Mouse (Mus musculus): ENCODE results near the gene Chrd.

Chrd gene

DNA sequence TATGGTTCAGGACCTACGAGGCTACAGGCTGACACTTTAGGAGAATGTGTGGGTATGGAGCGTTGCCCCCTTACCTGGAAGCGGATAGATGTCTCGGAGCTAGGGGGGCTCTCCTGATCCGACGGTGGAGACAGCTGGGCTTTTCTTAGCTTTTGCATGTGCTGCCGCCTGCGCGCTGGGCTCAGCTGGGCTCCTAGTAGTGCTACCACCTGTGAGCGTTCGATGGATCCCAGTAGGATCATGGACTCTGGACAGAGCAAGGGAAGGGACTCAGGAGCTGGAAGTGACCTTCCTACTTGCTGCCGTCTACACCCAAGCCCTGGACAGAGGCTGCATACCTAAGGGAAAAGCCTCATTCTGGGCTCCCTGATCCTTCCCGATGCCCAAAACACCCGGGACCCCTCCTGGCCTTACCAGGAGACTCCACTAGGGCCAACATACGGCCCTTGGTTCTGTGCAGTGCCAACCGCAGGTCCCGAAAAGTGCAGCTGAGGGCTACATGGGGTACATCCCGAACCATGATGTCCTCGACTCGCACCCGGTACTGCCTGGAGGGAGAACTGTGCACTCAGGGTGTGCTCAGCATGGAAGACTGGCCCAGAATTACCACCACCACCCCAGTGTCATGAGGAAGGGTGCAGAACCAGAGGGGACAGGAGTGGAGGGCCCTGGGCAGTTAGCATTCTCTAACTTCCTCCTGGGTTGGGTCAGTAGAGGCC is 24.5 kb upstream of the Chrd start:
- in situ Hi-C loops (cut with MboI; ENCODE audit: low pct_unique_long_range_greater_than_20kb in 1 of 2, low sequenced_read_pairs in 2 of 2, unreplicated experiment in 1 of 2), result no loop called here

DNA sequence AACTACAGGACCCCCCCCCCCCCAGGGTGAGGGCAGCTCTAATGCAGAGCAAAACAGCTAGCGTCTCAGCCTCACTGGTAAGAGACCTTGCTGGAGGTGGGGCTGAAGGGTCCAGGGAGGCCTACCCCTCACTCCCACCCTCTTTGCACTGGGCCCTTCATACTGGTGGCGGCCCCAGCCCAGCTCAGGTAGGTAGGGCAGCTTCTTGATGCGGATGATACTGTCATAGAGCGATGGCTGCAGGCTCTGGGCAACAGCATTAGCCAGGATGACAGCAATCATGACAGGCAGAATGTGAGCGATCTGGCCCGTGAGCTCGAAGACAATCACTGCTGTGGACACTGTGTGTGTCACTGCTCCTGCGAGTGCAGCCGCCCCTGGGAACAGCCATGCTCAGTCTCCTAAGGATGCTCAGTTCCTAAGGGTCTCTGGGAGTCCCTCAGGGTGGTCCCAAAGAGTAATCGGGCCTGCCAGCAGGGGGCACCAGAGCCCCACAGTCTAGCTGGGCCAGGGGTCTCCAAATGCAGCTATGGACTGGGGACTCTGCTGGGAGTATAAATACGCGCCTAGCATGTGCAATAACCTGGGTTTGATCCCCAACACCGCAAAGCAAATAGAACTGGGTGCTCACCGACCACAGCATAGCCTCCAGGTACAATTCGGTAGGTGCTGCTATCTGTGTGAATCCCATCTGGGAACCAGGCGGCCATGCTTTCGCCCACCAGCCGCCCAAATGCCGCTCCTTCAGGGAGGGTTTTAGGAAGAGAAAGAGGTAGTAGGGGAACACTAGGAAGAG is 23.8 kb upstream of the Chrd start:
- in situ Hi-C loops (cut with MboI; ENCODE audit: low pct_unique_long_range_greater_than_20kb in 1 of 2, low sequenced_read_pairs in 2 of 2, unreplicated experiment in 1 of 2), result no loop called here

DNA sequence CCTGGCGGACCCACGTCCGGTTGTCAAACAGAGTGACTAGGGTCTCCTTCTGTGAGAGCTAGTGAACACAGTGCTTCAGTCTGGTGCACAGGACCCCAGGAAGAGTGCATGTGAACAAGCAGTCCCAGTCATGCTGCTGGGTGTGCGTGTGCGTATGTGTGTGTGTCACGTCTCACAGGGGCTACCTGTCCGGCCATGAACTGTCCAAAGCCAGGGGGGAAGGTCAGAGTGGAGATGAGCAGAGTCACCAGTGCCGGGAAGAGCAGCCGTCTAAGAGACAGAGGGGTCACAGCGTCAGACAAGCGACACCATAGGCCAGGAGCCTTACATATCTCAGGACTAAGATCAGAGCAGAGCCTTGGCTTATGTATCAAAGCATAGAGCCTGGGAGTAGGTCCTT is 22.6 kb upstream of the Chrd start:
- in situ Hi-C loops (cut with MboI; ENCODE audit: low pct_unique_long_range_greater_than_20kb in 1 of 2, low sequenced_read_pairs in 2 of 2, unreplicated experiment in 1 of 2), result no loop called here

DNA sequence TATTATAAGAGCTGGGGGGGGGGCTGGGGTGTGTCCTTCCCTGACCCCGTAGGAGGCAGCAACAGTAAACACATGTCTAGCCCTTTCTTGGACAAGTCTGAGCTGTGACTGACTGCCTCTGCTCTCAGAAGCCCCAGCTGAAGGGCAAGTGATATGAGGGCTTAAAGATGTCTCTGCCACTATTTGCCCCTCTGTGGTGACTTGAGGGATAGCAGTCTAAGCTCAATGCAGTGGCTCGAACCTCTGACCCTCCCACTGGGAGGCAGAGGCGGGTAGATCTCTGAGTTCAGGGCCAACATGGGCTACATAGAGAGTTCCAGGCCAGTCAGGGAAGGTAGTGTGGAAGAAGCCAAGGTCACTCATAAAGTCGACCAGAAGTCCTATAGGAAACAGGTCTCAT is 22.1 kb upstream of the Chrd start:
- in situ Hi-C loops (cut with MboI; ENCODE audit: low pct_unique_long_range_greater_than_20kb in 1 of 2, low sequenced_read_pairs in 2 of 2, unreplicated experiment in 1 of 2), result no loop called here

DNA sequence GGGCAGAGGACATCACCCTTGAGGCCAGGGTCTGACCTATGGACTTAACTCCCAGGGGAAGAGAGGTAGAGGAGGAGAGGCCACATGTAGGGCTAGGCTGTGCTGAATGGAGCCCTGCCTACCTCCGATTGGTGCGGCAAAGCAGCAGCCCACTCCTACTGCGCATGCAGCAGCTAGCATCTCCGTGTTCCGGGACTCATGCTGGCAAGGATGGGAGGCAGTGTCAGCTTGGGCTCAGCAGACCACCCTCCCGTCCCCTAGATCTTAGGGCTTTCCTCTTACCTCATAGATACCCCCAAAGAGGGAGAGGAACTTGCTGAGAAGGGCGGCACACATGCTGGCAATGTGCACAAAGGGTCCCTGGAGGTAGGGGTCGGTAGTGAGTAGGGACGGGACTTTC is 20.7 kb upstream of the Chrd start:
- in situ Hi-C loops (cut with MboI; ENCODE audit: low pct_unique_long_range_greater_than_20kb in 1 of 2, low sequenced_read_pairs in 2 of 2, unreplicated experiment in 1 of 2), result no loop called here

DNA sequence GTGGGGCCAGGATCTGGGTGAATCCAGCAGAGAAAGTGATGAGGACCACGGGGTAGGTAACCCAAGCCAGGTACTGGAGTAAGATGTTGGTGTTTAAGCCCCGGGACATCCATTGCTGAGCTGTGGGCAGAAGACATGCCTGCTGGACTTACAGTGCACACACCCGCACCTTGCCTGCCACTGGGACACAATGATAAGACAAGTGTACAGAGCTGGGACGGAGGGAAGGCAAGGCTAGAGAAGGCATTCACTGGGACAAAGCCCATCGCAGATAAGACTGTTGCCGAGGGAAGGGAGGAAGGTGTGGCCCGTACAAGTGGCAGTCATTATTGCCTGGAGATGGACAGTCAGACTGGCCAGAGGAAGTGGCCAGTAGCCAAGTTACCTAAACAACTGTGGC is 20.0 kb upstream of the Chrd start:
- in situ Hi-C loops (cut with MboI; ENCODE audit: low pct_unique_long_range_greater_than_20kb in 1 of 2, low sequenced_read_pairs in 2 of 2, unreplicated experiment in 1 of 2), result no loop called here

DNA sequence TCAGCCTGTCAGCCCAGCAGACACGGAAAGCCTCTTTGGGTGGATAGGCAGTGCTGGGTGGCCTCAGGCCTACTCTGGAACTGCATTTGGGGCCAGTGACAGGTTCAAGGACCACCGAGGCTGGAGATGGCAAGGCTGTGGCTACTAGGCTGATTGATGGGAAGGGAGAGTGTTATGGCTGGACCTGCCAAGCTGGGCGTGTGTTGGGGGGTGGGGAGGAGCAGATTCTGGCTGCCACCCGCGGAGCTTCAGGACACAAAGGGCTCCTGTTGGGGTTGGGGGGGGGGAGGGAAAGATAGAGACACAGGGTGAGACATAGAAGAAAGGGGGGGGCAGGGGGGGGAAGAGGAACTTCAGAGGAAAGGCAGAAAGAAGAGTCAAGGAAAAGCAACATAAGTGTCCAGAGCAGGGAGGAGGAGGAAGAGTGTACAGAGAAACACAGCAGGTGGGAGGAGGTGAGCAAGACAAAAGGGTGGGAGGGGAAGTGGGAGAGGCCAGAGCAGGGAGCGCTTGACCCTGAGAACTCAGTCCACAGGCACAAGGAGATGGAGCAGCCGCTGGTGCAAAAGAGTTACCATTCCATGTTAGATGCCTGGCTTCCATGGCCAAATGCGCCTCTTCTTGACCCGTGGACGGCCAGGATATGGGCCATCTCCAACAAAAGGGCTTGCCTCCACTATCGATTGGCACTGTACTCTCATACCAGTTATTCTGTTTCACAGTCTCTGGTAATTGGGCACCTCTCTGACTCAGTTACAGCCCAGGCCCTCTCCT is 18.4 kb upstream of the Chrd start:
- in situ Hi-C loops (cut with MboI; ENCODE audit: low pct_unique_long_range_greater_than_20kb in 1 of 2, low sequenced_read_pairs in 2 of 2, unreplicated experiment in 1 of 2), result no loop called here

DNA sequence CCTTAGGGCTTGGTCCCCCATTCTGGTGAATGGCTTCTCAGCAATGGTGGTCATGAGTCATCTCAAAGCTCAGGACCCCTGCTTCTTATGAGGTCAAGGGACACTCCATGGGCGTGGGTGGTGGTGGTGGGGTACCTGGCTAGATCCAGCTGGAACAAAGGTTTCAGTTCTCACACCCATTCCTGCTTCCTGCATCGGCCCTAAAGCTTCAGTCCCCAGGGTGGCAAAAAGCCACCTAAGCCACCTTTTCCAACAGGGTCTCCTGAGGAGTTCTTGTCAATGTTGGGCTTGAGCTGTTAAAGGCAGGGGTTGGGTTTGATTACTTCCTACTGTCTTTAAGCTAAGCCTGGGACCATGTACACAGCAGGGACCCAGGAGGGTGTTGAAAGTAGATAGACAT is 17.8 kb upstream of the Chrd start:
- in situ Hi-C loops (cut with MboI; ENCODE audit: low pct_unique_long_range_greater_than_20kb in 1 of 2, low sequenced_read_pairs in 2 of 2, unreplicated experiment in 1 of 2), result no loop called here

DNA sequence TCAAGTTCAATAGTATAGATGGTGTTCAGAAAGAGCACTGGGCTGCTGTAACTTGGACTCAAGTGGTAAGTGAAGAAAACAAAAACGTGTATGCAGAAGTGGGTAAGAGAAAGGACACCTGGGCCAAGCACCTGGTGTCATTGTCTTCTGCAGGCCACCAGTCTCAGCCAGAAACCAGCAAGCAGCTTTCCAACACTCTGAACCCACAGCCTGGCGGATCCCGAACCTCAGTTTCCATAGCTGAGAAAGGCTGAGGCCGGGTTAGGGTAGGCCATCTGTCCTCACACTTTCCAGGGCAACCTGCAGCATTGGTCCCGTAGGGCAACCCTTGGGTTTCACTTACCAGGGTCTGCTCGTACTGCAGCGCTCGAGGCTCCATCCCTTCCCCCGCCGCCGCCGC is 17.4 kb upstream of the Chrd start:
- in situ Hi-C loops (cut with MboI; ENCODE audit: low pct_unique_long_range_greater_than_20kb in 1 of 2, low sequenced_read_pairs in 2 of 2, unreplicated experiment in 1 of 2), result no loop called here

DNA sequence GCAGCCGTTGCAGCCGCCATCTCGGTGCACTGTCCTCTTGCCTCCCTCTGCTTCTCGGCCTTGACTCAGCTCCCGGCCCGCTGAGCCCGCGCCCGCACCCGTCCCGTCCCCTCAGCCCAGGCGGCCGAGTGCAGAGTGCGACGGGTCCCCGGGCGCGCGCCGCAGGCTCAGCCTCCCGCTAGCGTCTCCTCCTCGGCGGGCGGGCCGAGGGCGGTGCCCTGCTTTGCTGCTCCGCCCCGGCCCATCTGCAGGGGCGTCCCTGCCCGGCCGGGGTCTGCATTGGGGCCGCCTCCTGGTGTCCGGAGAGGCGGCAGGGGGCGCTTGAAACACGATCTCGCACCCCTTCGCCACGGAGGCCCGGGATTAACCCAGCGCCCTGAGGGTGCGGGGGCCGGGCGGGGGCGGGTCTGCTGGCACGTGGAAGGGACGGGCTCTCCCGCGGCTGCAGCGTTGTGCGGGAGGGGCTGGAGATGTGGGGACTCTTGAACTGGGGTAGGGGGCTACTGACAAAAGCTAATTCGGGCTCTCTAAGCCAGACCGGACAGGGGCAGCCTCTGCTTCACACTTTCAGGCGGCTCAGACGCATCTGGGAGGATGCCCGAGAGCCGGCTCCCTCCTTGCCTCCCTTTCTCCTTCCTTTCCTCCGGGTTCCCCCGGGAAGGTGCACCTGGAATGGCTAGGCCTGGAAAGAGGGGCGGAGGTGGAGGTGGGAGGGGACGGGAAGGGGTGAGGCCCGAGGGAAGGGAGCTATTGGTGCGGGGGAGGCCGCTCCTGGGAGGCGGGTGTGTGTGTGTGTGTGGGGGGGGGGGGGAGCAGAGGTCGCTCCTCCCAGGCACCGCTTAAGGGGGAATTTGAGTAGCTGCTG is 16.7 kb upstream of the Chrd start:
- in situ Hi-C loops (cut with MboI; ENCODE audit: low pct_unique_long_range_greater_than_20kb in 1 of 2, low sequenced_read_pairs in 2 of 2, unreplicated experiment in 1 of 2), result no loop called here

DNA sequence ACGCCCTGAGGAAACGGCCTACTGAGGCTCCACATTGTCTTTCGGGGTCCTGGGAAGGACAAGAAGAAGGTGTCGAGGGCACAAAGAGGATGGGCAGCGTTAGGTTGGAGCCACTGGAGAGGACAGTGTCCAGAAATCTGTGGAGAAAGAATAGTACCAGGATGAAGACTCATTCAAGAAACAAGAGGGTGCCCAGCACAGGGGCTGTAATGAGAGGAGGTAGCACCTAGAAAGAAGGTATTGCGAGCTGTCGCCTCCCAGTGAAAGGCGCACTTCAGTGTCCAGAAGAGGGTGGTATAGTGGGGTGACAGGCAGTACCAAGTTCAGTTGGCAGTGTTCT is 16.1 kb upstream of the Chrd start:
- in situ Hi-C loops (cut with MboI; ENCODE audit: low pct_unique_long_range_greater_than_20kb in 1 of 2, low sequenced_read_pairs in 2 of 2, unreplicated experiment in 1 of 2), result no loop called here

DNA sequence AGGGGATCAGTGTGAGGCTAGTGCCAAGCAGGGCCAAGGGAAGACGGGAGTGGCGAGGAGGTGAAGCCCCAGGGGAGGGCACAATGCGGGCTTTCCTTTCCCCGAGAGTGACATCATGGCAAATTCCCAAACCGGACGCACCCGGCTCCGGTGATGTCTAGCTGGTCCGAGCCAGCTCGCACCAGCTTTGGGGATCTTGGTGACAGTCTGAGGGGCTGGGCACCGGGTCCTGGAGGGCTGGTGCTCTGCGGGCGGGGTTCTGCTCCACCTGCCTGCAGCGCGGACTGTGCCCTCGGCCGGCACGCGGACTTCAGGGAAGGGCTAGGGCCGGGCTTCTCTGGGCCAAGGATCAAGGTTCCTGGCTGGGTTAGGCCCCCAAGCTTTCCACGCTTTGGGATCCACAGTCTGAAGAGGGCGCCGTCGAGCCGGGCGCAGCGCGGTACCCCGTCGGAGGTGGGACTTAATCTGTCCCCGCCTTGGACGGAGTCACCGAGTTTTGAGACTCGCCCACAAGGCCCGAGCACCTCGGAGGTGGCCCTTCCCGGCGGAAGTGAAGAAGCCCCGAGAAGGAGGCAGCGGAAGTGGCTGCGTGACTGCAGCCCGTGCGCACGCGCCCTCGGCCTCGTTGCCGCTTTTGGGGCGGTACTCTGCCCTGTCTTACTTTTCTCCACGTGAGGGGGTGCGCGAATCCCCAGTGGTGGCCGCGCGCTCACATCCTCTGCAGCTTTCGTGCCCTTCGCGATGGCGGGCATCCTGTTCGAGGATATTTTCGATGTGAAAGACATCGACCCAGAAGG is 15.5 kb upstream of the Chrd start, which contains the start of the genes Polr2h and Clcn2:
Polr2h (plus strand) TSS at position 485 of the 797 bp plus-strand sequence.
Clcn2 (minus strand) TSS at position 566 of the 797 bp plus-strand sequence.
- in situ Hi-C loops (cut with MboI; ENCODE audit: low pct_unique_long_range_greater_than_20kb in 1 of 2, low sequenced_read_pairs in 2 of 2, unreplicated experiment in 1 of 2), result no loop called here

DNA sequence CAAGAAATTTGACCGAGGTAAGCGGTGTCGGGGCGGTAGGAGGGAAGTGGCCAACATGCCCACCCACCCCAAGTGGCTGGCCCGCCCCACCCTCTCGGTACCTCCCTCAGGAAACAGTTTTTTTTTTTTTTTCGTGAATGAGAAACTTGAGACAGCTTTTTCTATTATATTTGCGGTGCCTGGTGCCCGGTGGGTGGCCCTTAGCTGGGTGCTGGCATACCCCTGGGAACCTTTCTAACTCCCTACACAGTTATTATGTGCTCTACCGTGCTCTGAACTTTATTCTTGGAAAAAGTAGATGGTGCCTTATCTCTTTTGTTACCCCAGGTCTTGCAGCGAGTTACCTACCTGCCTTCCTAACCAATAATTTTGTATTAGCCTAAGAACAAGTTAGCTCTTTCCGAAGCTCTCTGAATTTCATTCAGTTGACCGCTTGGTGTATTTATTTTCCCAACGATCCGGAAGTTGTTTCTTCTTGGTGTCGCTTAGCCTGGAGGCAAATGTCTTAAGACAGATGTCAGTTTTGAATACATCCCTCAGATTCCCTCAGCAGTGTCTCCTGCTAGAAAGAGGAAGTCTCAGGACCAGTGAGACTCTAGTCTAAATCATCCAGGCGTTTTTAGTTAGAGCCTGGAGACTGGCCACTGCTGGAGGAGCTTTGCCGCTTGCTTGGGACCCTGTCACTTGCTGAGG is 14.8 kb upstream of the Chrd start:
- in situ Hi-C loops (cut with MboI; ENCODE audit: low pct_unique_long_range_greater_than_20kb in 1 of 2, low sequenced_read_pairs in 2 of 2, unreplicated experiment in 1 of 2), result no loop called here

DNA sequence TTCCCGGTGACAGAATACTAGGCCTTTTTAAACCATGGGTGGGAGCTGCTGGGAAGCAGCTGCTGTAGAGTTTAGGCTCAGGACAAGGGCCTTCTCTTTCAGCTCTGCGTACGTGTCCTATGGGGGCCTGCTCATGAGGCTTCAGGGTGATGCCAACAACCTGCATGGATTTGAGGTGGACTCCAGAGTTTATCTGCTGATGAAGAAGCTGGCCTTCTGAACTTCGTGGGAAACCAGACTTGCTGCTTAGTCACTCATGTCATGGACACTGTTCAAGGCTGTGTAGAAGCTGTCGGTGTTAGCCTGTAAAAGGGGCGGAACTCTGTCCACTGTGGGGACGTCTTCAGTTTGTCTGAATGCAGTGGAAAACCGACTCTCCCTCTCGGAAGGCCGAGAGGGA is 11.1 kb upstream of the Chrd start:
- in situ Hi-C loops (cut with MboI; ENCODE audit: low pct_unique_long_range_greater_than_20kb in 1 of 2, low sequenced_read_pairs in 2 of 2, unreplicated experiment in 1 of 2), result loop anchor here (5.0 kb wide), 1 partner anchor 40 kb away; no protein-coding TSS in a partner anchor

DNA sequence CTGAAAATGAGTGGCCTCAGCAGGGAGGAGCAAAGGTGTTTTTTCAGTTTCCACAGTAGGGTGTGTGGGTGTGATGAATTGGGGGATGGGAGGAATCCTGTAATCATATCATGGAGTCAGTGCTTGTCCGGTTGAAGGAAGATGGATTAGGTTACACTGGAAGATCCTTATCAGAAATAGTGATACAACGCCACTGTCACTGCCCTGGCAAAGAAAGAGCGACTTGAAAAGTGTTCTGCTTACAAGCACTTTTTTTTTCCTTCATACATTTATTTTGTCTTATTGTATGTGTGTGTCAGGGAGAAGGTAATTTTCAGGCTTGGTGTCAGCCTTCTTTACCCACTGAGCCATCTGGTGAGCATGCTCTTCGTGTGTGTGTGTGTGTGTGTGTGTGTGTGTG is 10.2 kb upstream of the Chrd start:
- in situ Hi-C loops (cut with MboI; ENCODE audit: low pct_unique_long_range_greater_than_20kb in 1 of 2, low sequenced_read_pairs in 2 of 2, unreplicated experiment in 1 of 2), result loop anchor here (5.0 kb wide), 1 partner anchor 40 kb away; no protein-coding TSS in a partner anchor

DNA sequence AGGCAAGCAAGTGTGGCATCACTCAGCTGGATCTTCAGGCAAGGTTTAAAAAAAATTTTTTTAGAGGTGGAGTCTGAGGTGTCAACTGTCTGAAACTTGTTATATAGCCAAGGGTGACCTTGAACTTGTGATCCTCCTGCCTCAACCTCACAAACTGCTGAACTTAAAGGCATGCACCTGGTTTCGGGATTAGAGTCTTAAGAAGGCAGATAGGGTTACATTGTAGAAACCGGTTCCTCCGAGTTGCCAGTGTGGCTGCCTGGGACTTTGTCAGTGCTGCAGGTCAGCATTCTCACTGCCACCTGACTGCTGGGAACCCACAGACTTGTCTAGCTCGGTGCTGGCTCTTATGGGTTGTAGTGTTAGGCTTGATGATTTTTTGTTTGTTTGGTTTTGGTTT is 9.7 kb upstream of the Chrd start:
- in situ Hi-C loops (cut with MboI; ENCODE audit: low pct_unique_long_range_greater_than_20kb in 1 of 2, low sequenced_read_pairs in 2 of 2, unreplicated experiment in 1 of 2), result loop anchor here (5.0 kb wide), 1 partner anchor 39 kb away; no protein-coding TSS in a partner anchor

DNA sequence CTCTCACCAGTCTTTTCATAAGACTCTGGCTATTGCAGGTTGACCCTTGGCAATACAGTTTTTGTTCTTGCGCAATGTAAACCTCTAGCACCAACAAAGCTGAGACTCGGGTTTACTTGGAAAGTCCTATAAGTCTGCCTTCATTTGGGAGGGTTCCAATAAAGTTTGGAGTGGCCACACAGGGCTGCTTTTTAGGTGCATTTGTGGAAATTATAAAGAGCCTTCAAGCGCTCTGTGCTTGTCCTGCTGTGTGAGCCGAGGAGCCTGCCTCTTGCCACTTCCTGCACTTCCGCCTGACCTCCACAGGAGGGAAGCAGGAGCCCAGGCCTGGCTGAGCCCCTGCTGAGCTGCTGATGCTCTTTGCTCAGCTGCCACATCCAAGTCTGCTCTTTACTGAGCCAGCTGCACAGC is 8.6 kb upstream of the Chrd start:
- in situ Hi-C loops (cut with MboI; ENCODE audit: low pct_unique_long_range_greater_than_20kb in 1 of 2, low sequenced_read_pairs in 2 of 2, unreplicated experiment in 1 of 2), result loop anchor here (5.0 kb wide), 1 partner anchor 38 kb away; no protein-coding TSS in a partner anchor

Data from mouse embryonic stem cell (cell line).